In the genomic region with DNA sequence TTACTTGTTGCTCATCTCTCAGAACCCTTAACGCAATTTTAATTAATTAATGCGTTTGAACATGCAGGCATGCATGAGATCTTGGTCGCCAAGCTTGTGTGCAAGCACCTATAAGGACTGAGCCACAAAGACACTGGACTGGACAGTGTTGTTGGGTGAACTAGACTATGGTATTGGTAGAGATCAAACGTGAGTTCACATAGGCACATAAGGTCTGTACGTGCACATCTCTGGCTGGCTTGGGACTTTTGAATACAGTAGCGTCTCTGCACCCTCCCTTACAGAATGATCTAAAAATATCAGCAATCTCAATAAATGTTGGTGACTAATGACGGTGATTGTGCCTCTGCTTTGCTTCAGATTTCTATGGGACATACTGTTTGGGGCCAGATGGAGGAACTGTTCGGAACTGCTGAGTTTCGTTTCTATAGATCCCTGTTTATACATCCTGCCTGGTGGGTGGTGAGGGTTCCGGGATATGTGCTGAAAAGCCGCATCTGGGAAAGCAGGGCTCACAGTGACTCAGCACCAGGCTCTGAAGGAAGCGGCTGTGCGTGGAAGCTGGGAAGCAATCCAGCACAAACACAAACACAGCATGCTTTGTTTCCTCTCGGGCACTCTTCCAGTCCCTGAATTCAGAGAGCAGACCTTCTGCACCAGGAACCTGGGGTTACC, we compare ENCODE assay signal across 8 mouse cellular contexts. TPM values are rescaled to one million over a fixed set of nuclear protein-coding genes. Genes with fewer than 3 reads are reported as not detected.
DNase-seq lines count a peak whose midpoint lies in the region; ATAC-seq and TF ChIP-seq lines count a peak whose summit lies in the region.

No protein-coding gene starts in this region.

- no peaks in the 10 kb centered on the region for H3K36me3 ChIP-seq in embryonic facial prominence, embryonic 15.5 days
- H3K36me3 ChIP-seq in heart, embryonic 15.5 days = no peaks in the 10 kb centered on the region
- H3K36me3 ChIP-seq in limb, embryonic 14.5 days (ENCODE audit: control insufficient read depth, insufficient read depth, low read length) = no peaks in the 10 kb centered on the region
- no peaks in the 10 kb centered on the region for H3K36me3 ChIP-seq in midbrain, postnatal 0 days (ENCODE audit: insufficient read depth, low read length)

- H3K9ac ChIP-seq in embryonic facial prominence, embryonic 15.5 days = no peak overlapping the region
- H3K9ac ChIP-seq in heart, embryonic 15.5 days = no peak overlapping the region
- no peak overlapping the region for H3K9ac ChIP-seq in limb, embryonic 14.5 days (ENCODE audit: low read depth, low read length, severe bottlenecking)
- no peak overlapping the region for H3K9ac ChIP-seq in midbrain, postnatal 0 days (replicated peaks; ENCODE audit: low read length, poor library complexity, severe bottlenecking)

- peak overlapping the region; percentile 13; the same call in 1 of the 2 replicates for H3K4me2 ChIP-seq in embryonic facial prominence, embryonic 15.5 days (replicated peaks)
- peak overlapping the region; percentile 34 for H3K4me2 ChIP-seq in heart, embryonic 15.5 days
- 0 out of 2 replicates have a peak overlapping the region, but pooled peaks have one; percentile 6 for H3K4me2 ChIP-seq in limb, embryonic 14.5 days (replicated peaks; ENCODE audit: low read depth, low read length, severe bottlenecking)
- H3K4me2 ChIP-seq in midbrain, postnatal 0 days (ENCODE audit: low read depth, low read length, poor library complexity, severe bottlenecking) = no peak overlapping the region

- WGBS in embryonic facial prominence, embryonic 15.5 days = 38% methylated on average over 14 of the region's 14 CpGs
- 34% methylated on average over 14 of the region's 14 CpGs for WGBS in heart, embryonic 15.5 days
- WGBS in limb, embryonic 14.5 days = 45% methylated on average over 14 of the region's 14 CpGs
- WGBS in midbrain, postnatal 0 days = 56% methylated on average over 14 of the region's 14 CpGs

- ATAC-seq in embryonic facial prominence, embryonic 15.5 days (ENCODE audit: insufficient number of reproducible peaks, low FRiP score, low TSS enrichment, low read depth) = peak; percentile 88
- ATAC-seq in heart, embryonic 15.5 days (replicated peaks; ENCODE audit: insufficient number of reproducible peaks, insufficient read depth, low FRiP score, low read depth) = peak; percentile 85
- peak; percentile 72 for ATAC-seq in limb, embryonic 14.5 days (ENCODE audit: low FRiP score, low read depth)
- peak; percentile 87 for ATAC-seq in midbrain, postnatal 0 days (ENCODE audit: low FRiP score)

- peak; percentile 8 for DNase-seq in gastrocnemius, adult 18-20 months (ENCODE audit: low spot score)
- no peak for DNase-seq in gastrocnemius, adult 8-10 months (ENCODE audit: low spot score in 2 of 2)
- DNase-seq in kidney, postnatal 10 days = peak; percentile 86
- DNase-seq in limb, embryonic 14.5 days (ENCODE audit: low spot score) = peak; percentile 78
- peak; percentile 85 for DNase-seq in midbrain, postnatal 0 days (ENCODE audit: low spot score)
- no peak for DNase-seq in thymus, postnatal 10 days (ENCODE audit: low spot score in 2 of 2)

- no peaks in the 10 kb centered on the region for H3K27me3 ChIP-seq in embryonic facial prominence, embryonic 15.5 days
- H3K27me3 ChIP-seq in heart, embryonic 15.5 days = no peaks in the 10 kb centered on the region
- no peaks in the 10 kb centered on the region for H3K27me3 ChIP-seq in limb, embryonic 14.5 days (ENCODE audit: control insufficient read depth, insufficient read depth, low read length)
- H3K27me3 ChIP-seq in midbrain, postnatal 0 days (ENCODE audit: insufficient read depth, low read length) = no peaks in the 10 kb centered on the region

- no peak overlapping the region for H3K4me3 ChIP-seq in embryonic facial prominence, embryonic 15.5 days (replicated peaks)
- H3K4me3 ChIP-seq in heart, embryonic 15.5 days = peak overlapping the region; percentile 25
- H3K4me3 ChIP-seq in limb, embryonic 14.5 days (replicated peaks; ENCODE audit: low read length) = no peak overlapping the region
- H3K4me3 ChIP-seq in midbrain, postnatal 0 days (ENCODE audit: low read depth, low read length) = no peak overlapping the region

- H3K9me3 ChIP-seq in embryonic facial prominence, embryonic 15.5 days (replicated peaks) = no peaks in the 10 kb centered on the region
- H3K9me3 ChIP-seq in heart, embryonic 15.5 days (replicated peaks) = no peaks in the 10 kb centered on the region
- H3K9me3 ChIP-seq in limb, embryonic 14.5 days (ENCODE audit: control insufficient read depth, low read length) = no peaks in the 10 kb centered on the region
- no peaks in the 10 kb centered on the region for H3K9me3 ChIP-seq in midbrain, postnatal 0 days (ENCODE audit: low read length)

- 0 out of 2 replicates have a peak, but pooled peaks cover 2% of the 10 kb centered on the region for H3K4me1 ChIP-seq in embryonic facial prominence, embryonic 15.5 days
- H3K4me1 ChIP-seq in heart, embryonic 15.5 days (replicated peaks) = peaks cover 12% of the 10 kb centered on the region
- peaks cover 12% of the 10 kb centered on the region; the same call in 1 of the 2 replicates for H3K4me1 ChIP-seq in limb, embryonic 14.5 days (ENCODE audit: control insufficient read depth, insufficient read depth, low read length)
- peaks cover 5% of the 10 kb centered on the region; the same call in 1 of the 2 replicates for H3K4me1 ChIP-seq in midbrain, postnatal 0 days (ENCODE audit: insufficient read depth, low read length)

- no peak for TF ChIP-seq CTCF in midbrain, postnatal 0 days (IDR thresholded peaks at IDR 0.05)

- 0 out of 2 replicates have a peak overlapping the region, but pooled peaks have one; percentile 22 for H3K27ac ChIP-seq in embryonic facial prominence, embryonic 15.5 days (replicated peaks)
- H3K27ac ChIP-seq in heart, embryonic 15.5 days = peak overlapping the region; percentile 55
- no peak overlapping the region for H3K27ac ChIP-seq in limb, embryonic 14.5 days (replicated peaks; ENCODE audit: low read depth, low read length)
- H3K27ac ChIP-seq in midbrain, postnatal 0 days (ENCODE audit: low read depth, low read length) = no peak overlapping the region

- TF ChIP-seq POLR2A in limb, embryonic 14.5 days (IDR thresholded peaks at IDR 0.05; ENCODE audit: borderline replicate concordance, extremely low read depth, insufficient read depth, insufficient read length) = no peak

RNA-seq across cellular contexts. Expression of gene Erich3, which starts 28.4 kb away (rescaled TPM):
- under 1 TPM; 0.05 TPM for total RNA-seq in gastrocnemius, adult 18-20 months (2021)
- total RNA-seq in gastrocnemius, adult 8-10 months (2022) = under 1 TPM in 3 of 4 experiments, not detected in 1; 0.13 to 0.47 (median 0.15) TPM
- polyA plus RNA-seq in embryonic facial prominence, embryonic 15.5 days (2015; fragmentation: Nextera tagmentation; extraction: Ambion mirVana) = 0.79 and 0.81 TPM in 2 replicates
- 0.15 and 0.68 TPM in 2 replicates for polyA plus RNA-seq in heart, embryonic 15.5 days (2015; fragmentation: Nextera tagmentation; extraction: Ambion mirVana)
- polyA plus RNA-seq in limb, embryonic 14.5 days (2012; rRNA removed) = 0.42 and 0.53 TPM in 2 replicates
- polyA plus RNA-seq in limb, embryonic 14.5 days (2014; fragmentation: Nextera tagmentation; extraction: Ambion mirVana) = 0.22 and 0.45 TPM in 2 replicates
- total RNA-seq in midbrain, postnatal 0 days (2014; rRNA removed) = 2.5 and 4.7 TPM in 2 replicates
- 3.3 and 3.8 TPM in 2 replicates for polyA plus RNA-seq in midbrain, postnatal 0 days (2015; fragmentation: Nextera tagmentation; extraction: Ambion mirVana)

Comparison
In these comparisons a context has a peak if more than half of its experiments do, and no peak if none do; other contexts are left out.
1. DNase-seq: peak in gastrocnemius, adult 18-20 months (single experiment), kidney, postnatal 10 days (single experiment), limb, embryonic 14.5 days (single experiment) and midbrain, postnatal 0 days (single experiment); none in gastrocnemius, adult 8-10 months (0 of 2) and thymus, postnatal 10 days (0 of 2).
2. H3K27ac ChIP-seq: peak in embryonic facial prominence, embryonic 15.5 days (single experiment) and heart, embryonic 15.5 days (single experiment); none in limb, embryonic 14.5 days (single experiment) and midbrain, postnatal 0 days (single experiment).
3. Peak in every context shown above with its lines, with median percentiles within 50 percentile points of each other: ATAC-seq.